ENCODE assay signal across 9 mouse cellular contexts in the genomic region with DNA sequence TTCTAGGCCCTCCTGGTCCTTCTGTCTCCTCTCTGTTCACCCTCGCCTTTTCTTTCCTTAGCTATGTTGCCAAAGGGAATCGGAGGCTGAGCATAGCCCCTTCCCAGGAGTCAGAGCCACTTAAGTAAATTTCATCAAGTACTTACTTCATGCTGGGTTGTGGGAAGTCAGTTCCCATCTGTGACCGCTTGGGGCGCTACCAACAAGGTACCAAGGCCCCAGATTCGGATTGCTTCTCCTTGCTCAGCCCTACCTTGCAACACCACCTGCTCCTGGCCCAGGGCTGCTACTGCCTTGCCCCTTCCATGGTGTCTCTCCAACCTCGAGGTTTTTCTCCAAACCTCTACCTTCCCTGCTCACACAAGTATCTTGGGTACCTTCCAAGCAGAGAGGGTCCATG. TPM values are rescaled to one million over a fixed set of nuclear protein-coding genes. Genes with fewer than 3 reads are reported as not detected.
DNase-seq lines count a peak whose midpoint lies in the region; ATAC-seq and TF ChIP-seq lines count a peak whose summit lies in the region.
"Had no signal": no experiment of that assay in that cellular context is flagged by ENCODE, and none has a peak within 500 bp of the region (broad histone marks: within the 10 kb centered on the region; RNA-seq: fewer than 3 reads in every experiment).

No protein-coding gene starts in this region.

- peak; percentile 82 for DNase-seq in ES-CJ7 (ENCODE audit: low read depth, low spot score)
- peak; percentile 35 for DNase-seq in embryo, embryonic 10.5 days (ENCODE audit: low spot score)
- DNase-seq in natural killer cell, adult 2 months (ENCODE audit: low spot score in 2 of 2) = peak; percentile 3 to 43
- DNase-seq in ovary, postnatal 14 days (ENCODE audit: low spot score) = no peak
- DNase-seq in midbrain, embryonic 11.5 days (ENCODE audit: low spot score, missing footprints) = no peak

- 48% methylated on average over 6 of the region's 6 CpGs for WGBS in intestine, postnatal 0 days
- 45% methylated on average over 6 of the region's 6 CpGs for WGBS in intestine, embryonic 15.5 days
- WGBS in heart, embryonic 12.5 days = 34% methylated on average over 6 of the region's 6 CpGs
- whole genome bisulfite sequencing in midbrain, embryonic 11.5 days = 41% methylated on average over 6 of the region's 6 CpGs

- H3K4me2 ChIP-seq in intestine, postnatal 0 days (replicated peaks; ENCODE audit: low read depth) = no peak overlapping the region
- H3K4me2 ChIP-seq in intestine, embryonic 15.5 days (replicated peaks) = no peak overlapping the region
- no peak overlapping the region for H3K4me2 ChIP-seq in heart, embryonic 12.5 days
- no peak overlapping the region for H3K4me2 ChIP-seq in midbrain, embryonic 11.5 days
- H3K4me2 ChIP-seq: embryonic facial prominence, embryonic 15.5 days had no signal

- H3K4me3 ChIP-seq in intestine, postnatal 0 days (ENCODE audit: low read depth, low read length) = no peak overlapping the region
- H3K4me3 ChIP-seq in intestine, embryonic 15.5 days (replicated peaks) = no peak overlapping the region
- no peak overlapping the region for H3K4me3 ChIP-seq in heart, embryonic 12.5 days
- no peak overlapping the region for H3K4me3 ChIP-seq in midbrain, embryonic 11.5 days (ENCODE audit: low read depth, low read length)
- H3K4me3 ChIP-seq: embryonic facial prominence, embryonic 15.5 days had no signal

- H3K9ac ChIP-seq in intestine, postnatal 0 days (ENCODE audit: low read depth, low read length) = no peak overlapping the region
- no peak overlapping the region for H3K9ac ChIP-seq in intestine, embryonic 15.5 days
- H3K9ac ChIP-seq in heart, embryonic 12.5 days = no peak overlapping the region
- H3K9ac ChIP-seq in midbrain, embryonic 11.5 days (ENCODE audit: low read length) = no peak overlapping the region
- H3K9ac ChIP-seq: embryonic facial prominence, embryonic 15.5 days had no signal

- H3K36me3 ChIP-seq in intestine, postnatal 0 days (ENCODE audit: control insufficient read depth, insufficient read depth) = no peaks in the 10 kb centered on the region; the same call in 1 of the 2 replicates
- no peaks in the 10 kb centered on the region for H3K36me3 ChIP-seq in intestine, embryonic 15.5 days
- no peaks in the 10 kb centered on the region for H3K36me3 ChIP-seq in heart, embryonic 12.5 days
- H3K36me3 ChIP-seq in midbrain, embryonic 11.5 days (ENCODE audit: control insufficient read depth, insufficient read depth, low read length) = no peaks in the 10 kb centered on the region
- H3K36me3 ChIP-seq: embryonic facial prominence, embryonic 15.5 days had no signal

- H3K27me3 ChIP-seq in intestine, postnatal 0 days (replicated peaks; ENCODE audit: control insufficient read depth, insufficient read depth, low read length) = no peaks in the 10 kb centered on the region
- H3K27me3 ChIP-seq in intestine, embryonic 15.5 days (replicated peaks) = no peaks in the 10 kb centered on the region
- peaks cover 4% of the 10 kb centered on the region for H3K27me3 ChIP-seq in heart, embryonic 12.5 days (replicated peaks)
- no peaks in the 10 kb centered on the region for H3K27me3 ChIP-seq in midbrain, embryonic 11.5 days (ENCODE audit: control insufficient read depth, insufficient read depth, low read length)

- no peaks in the 10 kb centered on the region for H3K9me3 ChIP-seq in intestine, postnatal 0 days (ENCODE audit: control insufficient read depth)
- H3K9me3 ChIP-seq in intestine, embryonic 15.5 days = no peaks in the 10 kb centered on the region
- H3K9me3 ChIP-seq in heart, embryonic 12.5 days (replicated peaks) = 0 out of 2 replicates have a peak, but pooled peaks cover 3% of the 10 kb centered on the region
- no peaks in the 10 kb centered on the region for H3K9me3 ChIP-seq in midbrain, embryonic 11.5 days (ENCODE audit: control insufficient read depth, low read length)
- H3K9me3 ChIP-seq: embryonic facial prominence, embryonic 15.5 days had no signal

- H3K4me1 ChIP-seq in intestine, postnatal 0 days (replicated peaks; ENCODE audit: control insufficient read depth, insufficient read depth, low read length) = peaks cover 5% of the 10 kb centered on the region; the same call in 1 of the 2 replicates
- no peaks in the 10 kb centered on the region for H3K4me1 ChIP-seq in intestine, embryonic 15.5 days (replicated peaks)
- no peaks in the 10 kb centered on the region for H3K4me1 ChIP-seq in heart, embryonic 12.5 days (replicated peaks)
- no peaks in the 10 kb centered on the region for H3K4me1 ChIP-seq in midbrain, embryonic 11.5 days (ENCODE audit: control insufficient read depth, insufficient read depth, low read length)
- H3K4me1 ChIP-seq: embryonic facial prominence, embryonic 15.5 days had no signal

- ATAC-seq in intestine, postnatal 0 days = no peak
- ATAC-seq in intestine, embryonic 15.5 days = no peak
- ATAC-seq in heart, embryonic 12.5 days (ENCODE audit: insufficient number of reproducible peaks, low FRiP score) = no peak
- no peak for ATAC-seq in midbrain, embryonic 11.5 days (ENCODE audit: low FRiP score)

- peak; percentile 71 for TF ChIP-seq CTCF in intestine, postnatal 0 days (IDR thresholded peaks at IDR 0.05; ENCODE audit: low read depth)

- no peak overlapping the region for H3K27ac ChIP-seq in intestine, postnatal 0 days (ENCODE audit: low read depth, low read length)
- H3K27ac ChIP-seq in intestine, embryonic 15.5 days = no peak overlapping the region
- no peak overlapping the region for H3K27ac ChIP-seq in heart, embryonic 12.5 days (ENCODE audit: poor library complexity, severe bottlenecking)
- H3K27ac ChIP-seq in midbrain, embryonic 11.5 days (ENCODE audit: low read depth, low read length) = no peak overlapping the region
- H3K27ac ChIP-seq: embryonic facial prominence, embryonic 15.5 days had no signal

RNA-seq across cellular contexts. Expression of gene Ngef, which starts 5.3 kb away (rescaled TPM):
- 13.3 and 14.0 TPM in 2 replicates for polyA plus RNA-seq in intestine, postnatal 0 days (2015; fragmentation: Nextera tagmentation; extraction: Ambion mirVana)
- 17.9 and 19.6 TPM in 2 replicates for polyA plus RNA-seq in intestine, embryonic 15.5 days (2015; fragmentation: Nextera tagmentation; extraction: Ambion mirVana)
- 0.15 and 0.24 TPM in 2 replicates for polyA plus RNA-seq in heart, embryonic 12.5 days (2016; fragmentation: Nextera tagmentation; extraction: Ambion mirVana)
- polyA plus RNA-seq in midbrain, embryonic 11.5 days (2014; fragmentation: Nextera tagmentation; extraction: Ambion mirVana) = 3.0 and 3.9 TPM in 2 replicates

RNA-seq across cellular contexts. Expression of gene Inpp5d, which starts 51.7 kb away (rescaled TPM):
- 2.5 and 3.1 TPM in 2 replicates for polyA plus RNA-seq in intestine, postnatal 0 days (2015; fragmentation: Nextera tagmentation; extraction: Ambion mirVana)
- polyA plus RNA-seq in intestine, embryonic 15.5 days (2015; fragmentation: Nextera tagmentation; extraction: Ambion mirVana) = 4.0 and 4.3 TPM in 2 replicates
- 5.9 and 7.9 TPM in 2 replicates for polyA plus RNA-seq in heart, embryonic 12.5 days (2016; fragmentation: Nextera tagmentation; extraction: Ambion mirVana)
- 2.8 and 4.8 TPM in 2 replicates for polyA plus RNA-seq in midbrain, embryonic 11.5 days (2014; fragmentation: Nextera tagmentation; extraction: Ambion mirVana)

RNA-seq across cellular contexts. Expression of gene Neu2, which starts 58.7 kb away (rescaled TPM):
- 2.5 and 3.3 TPM in 2 replicates for polyA plus RNA-seq in intestine, postnatal 0 days (2015; fragmentation: Nextera tagmentation; extraction: Ambion mirVana)
- 3.2 and 3.4 TPM in 2 replicates for polyA plus RNA-seq in intestine, embryonic 15.5 days (2015; fragmentation: Nextera tagmentation; extraction: Ambion mirVana)
- polyA plus RNA-seq in heart, embryonic 12.5 days (2016; fragmentation: Nextera tagmentation; extraction: Ambion mirVana) = not detected in 2 replicates
- not detected in 2 replicates for polyA plus RNA-seq in midbrain, embryonic 11.5 days (2014; fragmentation: Nextera tagmentation; extraction: Ambion mirVana)

Comparison
In these comparisons a context has a peak if more than half of its experiments do, and no peak if none do; other contexts are left out.
1. DNase-seq: peak in ES-CJ7 (single experiment), embryo, embryonic 10.5 days (single experiment) and natural killer cell, adult 2 months (2 of 2); none in ovary, postnatal 14 days (single experiment) and midbrain, embryonic 11.5 days (single experiment).